Mouse (Mus musculus) ES-Bruce4 (cell line): ENCODE measurements around the gene Gucy2d. TPM values are rescaled to one million over a fixed set of nuclear protein-coding genes. Genes with fewer than 3 reads are reported as not detected.
A peak's percentile ranks its signal among the peaks of the same experiment; 100 is the strongest.

Source experiments
- H3K27ac ChIP-seq: 2 replicates; pipeline ENCODE4 v1.5.1; 2012; ENCODE audit warnings: low read length, inconsistent platforms; ENCODE audit not compliant: insufficient read depth
- H3K27me3 ChIP-seq: 2 replicates; pipeline ENCODE4 v1.6.1; 2012; ENCODE audit warnings: mild to moderate bottlenecking, low read length, inconsistent platforms; ENCODE audit not compliant: control insufficient read depth, poor library complexity, insufficient read depth, severe bottlenecking
- H3K36me3 ChIP-seq: 2 replicates; pipeline ENCODE4 v1.6.1; 2012; ENCODE audit warnings: inconsistent platforms, mild to moderate bottlenecking, low read length, moderate library complexity; ENCODE audit not compliant: control insufficient read depth, poor library complexity, insufficient read depth, severe bottlenecking
- H3K4me1 ChIP-seq: one replicate; pipeline ENCODE4 v1.8.1; 2011; ENCODE audit warnings: low read length; ENCODE audit not compliant: control insufficient read depth, insufficient read depth
- H3K4me3 ChIP-seq: 2 replicates; pipeline ENCODE4 v1.5.1; 2011; ENCODE audit warnings: low read depth, mild to moderate bottlenecking, low read length
- H3K9ac ChIP-seq: 2 replicates; pipeline ENCODE4 v1.6.1; 2012; ENCODE audit warnings: low read depth, mild to moderate bottlenecking, inconsistent platforms; ENCODE audit not compliant: poor library complexity, severe bottlenecking
- H3K9me3 ChIP-seq: replicated peaks from 2 replicates; pipeline ENCODE4 v1.6.1; 2012; ENCODE audit warnings: mild to moderate bottlenecking, low read length, inconsistent platforms; ENCODE audit not compliant: control insufficient read depth, poor library complexity, insufficient read depth, severe bottlenecking
- CTCF ChIP-seq: IDR thresholded peaks from one replicate; pipeline ENCODE4 v1.8.1; 2011; ENCODE audit warnings: low read depth, low read length
- EP300 ChIP-seq: IDR thresholded peaks from 2 replicates; pipeline ENCODE4 v1.6.1; 2011; ENCODE audit warnings: low read depth, low read length; ENCODE audit not compliant: insufficient read depth
- POLR2A ChIP-seq: IDR thresholded peaks from one replicate; pipeline ENCODE4 v1.8.1; 2011; ENCODE audit warnings: low read length; ENCODE audit not compliant: insufficient read depth
- polyA plus RNA-seq: library from polyadenylated mRNA; stranded (reverse); fragments of >200 nt; gene quantifications from 2 replicates; pipeline ENCODE4 v1.2.4, GENCODE M21; 2011; ENCODE audit warnings: low read depth; ENCODE audit not compliant: missing spikeins, insufficient read depth, insufficient read length

The Gucy2d gene
- polyA plus RNA-seq, 1 experiment, result not detected

DNA sequence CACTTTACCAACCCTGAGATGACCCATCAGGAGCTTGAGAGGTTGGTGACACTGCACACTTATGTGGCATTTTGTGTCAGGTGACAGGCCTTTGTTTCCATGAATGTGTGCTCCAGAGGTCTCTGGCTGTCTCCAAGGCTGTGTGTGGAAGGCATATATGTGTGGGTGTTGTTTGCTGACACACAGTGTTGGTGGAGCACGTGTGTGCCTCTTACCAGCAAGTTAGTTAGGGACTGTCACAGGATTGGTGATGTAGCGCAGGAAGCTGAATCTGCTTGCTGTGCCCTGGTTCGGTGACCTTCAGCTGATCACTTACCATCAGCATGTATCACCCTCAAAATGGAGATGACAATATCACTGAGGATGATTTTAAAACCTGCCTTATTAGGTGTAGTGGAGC, 44.7 kb downstream of the Gucy2d start:
- TF ChIP-seq CTCF (no peak), POLR2A (no peak), EP300 (no peak)
- Histone ChIP-seq H3K9me3 (no peaks in the 10 kb centered on the region), H3K27me3 (no peaks in the 10 kb centered on the region), H3K4me3 (no peak overlapping the region), H3K4me1 (no peaks in the 10 kb centered on the region), H3K36me3 (no peaks in the 10 kb centered on the region), H3K9ac (no peak overlapping the region), H3K27ac (no peak overlapping the region)

DNA sequence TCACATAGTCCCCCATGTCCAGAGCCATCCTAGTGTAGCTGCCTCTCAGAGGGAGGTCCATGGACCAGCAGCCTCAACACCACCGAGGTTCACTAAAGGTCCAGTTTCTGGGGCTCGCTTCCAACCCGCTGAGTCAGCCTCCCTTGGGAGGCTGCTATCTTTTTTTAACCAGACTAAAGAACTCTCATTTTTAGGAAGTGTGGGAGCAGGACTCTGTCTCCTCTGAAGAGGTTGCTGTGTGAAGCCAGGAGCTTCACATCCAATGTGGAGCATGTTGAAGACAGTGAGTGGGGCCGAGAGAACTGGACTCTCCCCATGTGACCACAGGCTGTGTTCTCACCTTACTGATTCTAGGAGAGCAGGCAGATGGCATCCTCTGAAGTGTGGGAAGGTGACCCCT, 45.3 kb downstream of the Gucy2d start:
- H3K4me1 ChIP-seq, result no peaks in the 10 kb centered on the region
- no peaks in the 10 kb centered on the region for H3K9me3 ChIP-seq
- no peak overlapping the region for H3K27ac ChIP-seq
- no peaks in the 10 kb centered on the region; the same call in 1 of the 2 replicates for H3K27me3 ChIP-seq
- H3K4me3 ChIP-seq, result no peak overlapping the region
- H3K9ac ChIP-seq, result no peak overlapping the region
- TF ChIP-seq CTCF, result no peak
- TF ChIP-seq EP300, result no peak
- TF ChIP-seq POLR2A, result no peak
- no peaks in the 10 kb centered on the region for H3K36me3 ChIP-seq

DNA sequence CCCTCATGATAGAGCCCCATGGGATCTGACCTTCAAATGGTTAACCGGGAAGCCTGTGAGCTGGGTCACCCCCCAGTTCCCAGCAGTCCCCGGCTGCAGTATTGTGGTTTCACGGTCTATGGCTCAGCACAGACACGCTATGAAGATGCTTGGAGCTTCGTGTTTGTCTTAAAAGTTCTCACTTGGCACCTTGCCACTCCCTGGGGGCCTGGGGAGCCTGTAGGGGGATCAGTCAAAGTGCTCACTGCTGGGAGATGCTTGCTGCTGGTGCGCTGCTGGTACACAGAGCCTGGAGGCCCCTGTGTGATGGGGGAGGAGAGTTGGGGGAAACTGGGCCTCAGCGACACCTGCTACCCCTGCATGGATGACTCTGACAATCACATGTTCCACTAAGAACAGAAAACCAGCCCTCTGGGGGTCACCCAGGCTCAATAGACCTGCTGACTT, 46.3 kb downstream of the Gucy2d start:
- H3K9ac ChIP-seq, result no peak overlapping the region
- no peaks in the 10 kb centered on the region; the same call in 1 of the 2 replicates for H3K27me3 ChIP-seq
- no peak overlapping the region for H3K4me3 ChIP-seq
- no peak for TF ChIP-seq POLR2A
- no peak for TF ChIP-seq CTCF
- no peak for TF ChIP-seq EP300
- no peaks in the 10 kb centered on the region for H3K9me3 ChIP-seq
- no peak overlapping the region for H3K27ac ChIP-seq
- H3K36me3 ChIP-seq, result no peaks in the 10 kb centered on the region
- H3K4me1 ChIP-seq, result no peaks in the 10 kb centered on the region

DNA sequence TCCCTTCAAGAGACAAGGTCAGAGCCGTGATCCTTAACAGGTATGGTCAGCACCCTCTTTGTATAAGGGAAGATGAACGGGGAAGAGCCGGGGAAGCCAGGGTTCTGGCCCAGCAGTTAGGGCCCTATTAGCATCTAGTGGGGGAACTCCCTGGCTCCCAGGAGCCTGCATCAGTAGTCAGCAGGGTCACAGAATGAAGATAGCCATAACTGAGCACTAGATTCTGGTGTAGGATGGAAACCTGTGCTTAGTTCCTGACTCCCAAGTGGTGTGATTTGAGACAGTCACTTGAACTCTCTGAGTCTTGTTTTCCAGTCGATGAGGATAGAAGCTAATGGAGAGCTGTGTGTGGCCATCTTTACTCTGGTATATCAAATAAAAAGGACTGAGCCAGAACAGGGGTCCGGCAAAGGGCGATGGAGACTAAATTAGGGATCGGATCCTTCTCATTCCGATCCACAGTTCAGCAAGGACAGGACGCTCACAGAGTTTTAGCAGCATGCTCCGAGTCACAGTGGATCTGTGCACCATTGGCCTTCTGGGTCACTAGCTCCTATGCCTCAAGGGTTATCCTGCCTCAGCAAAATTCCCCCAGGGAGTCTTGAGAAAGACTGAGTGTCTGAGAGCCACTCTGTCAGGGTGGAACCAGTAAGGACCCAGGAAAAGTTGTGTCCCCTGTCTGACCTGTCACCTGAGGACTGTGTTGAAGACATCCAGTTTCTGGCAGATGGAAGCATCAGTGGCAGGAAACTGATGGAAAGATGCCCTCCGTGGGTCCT, 47.2 kb downstream of the Gucy2d start:
- TF ChIP-seq CTCF (no peak), EP300 (no peak), POLR2A (no peak)
- no peaks in the 10 kb centered on the region; the same call in 1 of the 2 replicates for H3K27me3 ChIP-seq
- H3K4me1 ChIP-seq, result no peaks in the 10 kb centered on the region
- no peak overlapping the region for H3K9ac ChIP-seq
- no peaks in the 10 kb centered on the region for H3K36me3 ChIP-seq
- H3K9me3 ChIP-seq, result no peaks in the 10 kb centered on the region
- no peak overlapping the region for H3K4me3 ChIP-seq
- H3K27ac ChIP-seq, result no peak overlapping the region

DNA sequence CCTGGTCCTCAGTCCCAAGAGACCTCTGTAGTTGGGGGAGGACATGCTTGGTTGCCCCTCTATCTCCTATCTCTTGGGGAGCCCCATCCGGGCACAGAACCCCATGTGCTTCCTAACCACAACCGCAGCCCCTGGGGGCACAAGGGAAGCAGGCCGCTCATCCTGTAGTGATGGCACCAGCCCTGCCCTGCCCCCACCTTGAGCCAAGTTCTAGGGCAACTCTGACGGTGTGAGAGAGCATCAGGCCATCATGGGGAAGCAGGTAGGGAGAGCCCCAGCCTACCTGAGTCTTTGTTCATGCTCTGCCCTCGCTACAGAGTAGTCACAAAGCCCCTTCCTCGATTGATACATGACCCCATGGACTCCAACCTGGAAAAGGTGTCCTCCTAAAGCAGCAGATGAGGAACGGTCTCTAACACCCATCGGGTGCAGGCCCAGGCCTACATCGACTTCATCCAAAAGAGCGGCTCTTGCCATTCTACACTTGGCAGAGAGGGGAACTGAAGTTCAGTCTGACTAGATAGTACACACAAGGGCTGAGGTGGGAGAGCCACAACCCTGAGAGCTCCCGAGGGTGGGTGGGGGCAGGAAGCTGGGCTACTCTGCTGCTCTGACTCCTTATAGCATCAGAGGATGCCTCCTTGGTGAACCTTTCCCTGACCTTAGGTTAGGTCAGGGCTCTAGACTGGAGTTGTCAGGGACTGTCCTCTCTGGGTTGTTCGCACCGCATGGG, 48.3 kb downstream of the Gucy2d start:
- no peak for TF ChIP-seq CTCF
- TF ChIP-seq POLR2A, result no peak
- TF ChIP-seq EP300, result no peak
- Histone ChIP-seq H3K27me3 (no peaks in the 10 kb centered on the region; the same call in 1 of the 2 replicates), H3K27ac (no peak overlapping the region), H3K36me3 (no peaks in the 10 kb centered on the region), H3K4me1 (no peaks in the 10 kb centered on the region), H3K9me3 (no peaks in the 10 kb centered on the region), H3K9ac (no peak overlapping the region), H3K4me3 (no peak overlapping the region)

DNA sequence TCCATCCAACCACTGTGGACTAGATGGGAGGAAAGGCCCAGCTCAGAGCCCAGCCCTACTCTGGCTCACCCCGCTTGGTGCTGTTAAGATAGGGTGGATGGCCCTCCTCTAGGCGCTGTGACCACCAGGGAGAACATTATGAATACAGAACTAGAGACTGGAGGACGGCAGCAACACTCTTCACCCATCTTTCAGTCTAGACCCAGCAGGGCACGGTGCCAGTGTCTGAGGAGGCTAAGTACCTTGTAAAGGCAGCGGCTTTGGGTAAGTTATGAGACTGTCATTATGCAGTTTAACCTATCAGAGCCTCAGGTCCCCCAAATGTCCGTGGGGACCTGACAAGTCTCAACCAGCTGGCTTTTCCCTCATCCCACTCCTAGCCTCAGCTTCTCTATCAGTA, 48.9 kb downstream of the Gucy2d start, which contains the start of gene Lrrc32:
Lrrc32 (plus strand) TSS at position 153 of the 400 bp plus-strand sequence.
- Histone ChIP-seq H3K27ac (no peak within 1 kb of the TSS), H3K4me3 (peak within 1 kb of the TSS; percentile 75), H3K4me1 (no peaks in the 10 kb centered on the region), H3K36me3 (no peaks in the 10 kb centered on the region), H3K9me3 (no peaks in the 10 kb centered on the region), H3K9ac (peak within 1 kb of the TSS; percentile 33; the same call in 1 of the 2 replicates), H3K27me3 (no peaks in the 10 kb centered on the region; the same call in 1 of the 2 replicates)
- TF ChIP-seq POLR2A, result no peak
